Mouse (Mus musculus): Measurements from ENCODE around the gene Dusp28.

Gene Dusp28

GRCm38 (mm10) chr1:92906779-92907631, at the start of gene Dusp28:
Gene Dusp28 (plus strand): TSS chr1:92906981.
- peak; percentile 87 for DNase-seq (ENCODE audit: low spot score)

- no peak for DNase-seq (ENCODE audit: low spot score)
These were observed 45.3 kb upstream of the Dusp28 start for GRCm38 (mm10) chr1:92861503-92861902.

- no peak for DNase-seq (ENCODE audit: low spot score)
These were observed 43.5 kb upstream of the Dusp28 start for GRCm38 (mm10) chr1:92863268-92863667.

- DNase-seq (ENCODE audit: low spot score), result no peak
These were observed 40.6 kb upstream of the Dusp28 start for GRCm38 (mm10) chr1:92866170-92866569.

GRCm38 (mm10) chr1:92869985-92870384, 36.8 kb upstream of the Dusp28 start:
- no peak for DNase-seq (ENCODE audit: low spot score)

GRCm38 (mm10) chr1:92872666-92873065, 34.1 kb upstream of the Dusp28 start:
- DNase-seq (ENCODE audit: low spot score), result no peak

GRCm38 (mm10) chr1:92874011-92874410, 32.8 kb upstream of the Dusp28 start:
- DNase-seq (ENCODE audit: low spot score), result no peak

GRCm38 (mm10) chr1:92875360-92876111, 31.2 kb upstream of the Dusp28 start:
- DNase-seq (ENCODE audit: low spot score), result no peak

GRCm38 (mm10) chr1:92877431-92877978, 29.3 kb upstream of the Dusp28 start:
- DNase-seq (ENCODE audit: low spot score), result no peak

- no peak for DNase-seq (ENCODE audit: low spot score)
These were observed 28.6 kb upstream of the Dusp28 start for GRCm38 (mm10) chr1:92878066-92878741.

- peak; percentile 48 for DNase-seq (ENCODE audit: low spot score)
These were observed 27.5 kb upstream of the Dusp28 start for GRCm38 (mm10) chr1:92879266-92879665.

GRCm38 (mm10) chr1:92880101-92880500, 26.7 kb upstream of the Dusp28 start:
- DNase-seq (ENCODE audit: low spot score), result no peak

- no peak for DNase-seq (ENCODE audit: low spot score)
These were observed 24.8 kb upstream of the Dusp28 start for GRCm38 (mm10) chr1:92881982-92882381.

- no peak for DNase-seq (ENCODE audit: low spot score)
These were observed 17.7 kb upstream of the Dusp28 start for GRCm38 (mm10) chr1:92888901-92889655.

- no peak for DNase-seq (ENCODE audit: low spot score)
These were observed 14.0 kb upstream of the Dusp28 start for GRCm38 (mm10) chr1:92892791-92893190.

GRCm38 (mm10) chr1:92893896-92894295, 12.9 kb upstream of the Dusp28 start:
- DNase-seq (ENCODE audit: low spot score), result no peak

- DNase-seq (ENCODE audit: low spot score), result peak; percentile 87
These were observed 11.7 kb upstream of the Dusp28 start for GRCm38 (mm10) chr1:92895089-92895488.

GRCm38 (mm10) chr1:92902786-92903185, 4.0 kb upstream of the Dusp28 start, which contains the start of gene Ankmy1:
Gene Ankmy1 (minus strand): TSS chr1:92902906.
- DNase-seq (ENCODE audit: low spot score), result peak; percentile 65

GRCm38 (mm10) chr1:92903627-92904026, 3.2 kb upstream of the Dusp28 start:
- no peak for DNase-seq (ENCODE audit: low spot score)

- DNase-seq (ENCODE audit: low spot score), result no peak
These were observed 974 bp upstream of the Dusp28 start for GRCm38 (mm10) chr1:92905703-92906310.

All from layer of hippocampus, adult 11-12 months (tissue).